Mouse (Mus musculus) heart, embryonic 16.5 days (tissue): Measurements from ENCODE around the gene Atad5. TPM values are rescaled to one million over a fixed set of nuclear protein-coding genes. Genes with fewer than 3 reads are reported as not detected.

Experiments used
- ATAC-seq: fragments of 200-750 bp; cut with Nextera tagmentation; replicated peaks from 2 replicates; pipeline ENCODE4 v1.8.0; 2017; ENCODE audit warnings: moderate number of reproducible peaks; ENCODE audit not compliant: insufficient read depth, low FRiP score; ENCODE audit errors: extremely low read depth
- H3K27ac ChIP-seq: fragments of 300-500 bp; sonication (generic); 2 replicates; pipeline ENCODE4 v1.5.1; 2014; ENCODE audit warnings: mild to moderate bottlenecking, low read length, control low read depth, moderate library complexity
- H3K27me3 ChIP-seq: fragments of 300-500 bp; sonication (generic); 2 replicates; pipeline ENCODE4 v1.6.1; 2014; ENCODE audit warnings: low read length, mixed read lengths; ENCODE audit not compliant: control insufficient read depth, insufficient read depth
- H3K36me3 ChIP-seq: fragments of 300-500 bp; sonication (generic); 2 replicates; pipeline ENCODE4 v1.6.1; 2014; ENCODE audit not compliant: control insufficient read depth, insufficient read depth
- H3K4me1 ChIP-seq: fragments of 300-500 bp; sonication (generic); 2 replicates; pipeline ENCODE4 v1.6.1; 2014; ENCODE audit warnings: low read length, mixed read lengths; ENCODE audit not compliant: control insufficient read depth, insufficient read depth
- H3K4me2 ChIP-seq: fragments of 300-500 bp; sonication (generic); 2 replicates; pipeline ENCODE4 v1.6.1; 2014; ENCODE audit warnings: low read depth, mild to moderate bottlenecking, control low read depth, low read length
- H3K4me3 ChIP-seq: fragments of 300-500 bp; sonication (generic); 2 replicates; pipeline ENCODE4 v1.5.1; 2014; ENCODE audit warnings: mild to moderate bottlenecking, control low read depth, low read length
- H3K9ac ChIP-seq: fragments of 300-500 bp; sonication (generic); 2 replicates; pipeline ENCODE4 v1.6.1; 2014; ENCODE audit warnings: low read length, control low read depth
- H3K9me3 ChIP-seq: fragments of 300-500 bp; sonication (generic); replicated peaks from 2 replicates; pipeline ENCODE4 v1.6.1; 2016; ENCODE audit warnings: low read length; ENCODE audit not compliant: control insufficient read depth
- WGBS: fragments of 180-500 bp; shearing (Covaris S2); extraction: QIAGEN DNeasy Blood & Tissue Kit; methylation state at CpG from one replicate; pipeline ENCODE4 v1.1.7; 2014; 5-methylcytosine and 5-hydroxymethylcytosine counted together
- polyA plus RNA-seq: library from polyadenylated mRNA; unstranded; fragments of >200 nt; fragmentation: Nextera tagmentation; extraction: Ambion mirVana; gene quantifications from 2 replicates; pipeline ENCODE4 v1.2.1, GENCODE M21; 2015

The Atad5 gene
- 4.6 and 5.0 TPM in 2 replicates for polyA plus RNA-seq

- Histone ChIP-seq H3K4me3 (peak within 1 kb of the TSS; percentile 86), H3K4me2 (peak within 1 kb of the TSS; percentile 87), H3K9me3 (no peaks in the 10 kb centered on the region), H3K4me1 (peaks cover 9% of the 10 kb centered on the region), H3K27ac (peak within 1 kb of the TSS; percentile 33), H3K36me3 (no peaks in the 10 kb centered on the region), H3K9ac (peak within 1 kb of the TSS; percentile 91), H3K27me3 (no peaks in the 10 kb centered on the region)
- WGBS = 3% methylated on average over 57 of the region's 57 CpGs
- peak; percentile 74 for ATAC-seq
Measured at GRCm38 (mm10) chr11:80088917-80089816, at the start of gene Atad5. Gene Atad5, plus strand, starts transcription at chr11:80089400.

GRCm38 (mm10) chr11:80042615-80043418 lies 46.4 kb upstream of the Atad5 start:
- no peak for ATAC-seq
- Histone ChIP-seq H3K4me1 (no peaks in the 10 kb centered on the region), H3K27ac (no peak overlapping the region), H3K36me3 (peaks cover 3% of the 10 kb centered on the region; the same call in 1 of the 2 replicates), H3K9me3 (no peaks in the 10 kb centered on the region), H3K4me2 (no peak overlapping the region), H3K9ac (no peak overlapping the region), H3K27me3 (no peaks in the 10 kb centered on the region), H3K4me3 (no peak overlapping the region)
- 60% methylated on average over 10 of the region's 10 CpGs for WGBS

GRCm38 (mm10) chr11:80043419-80043817 lies 45.8 kb upstream of the Atad5 start:
- peaks cover 5% of the 10 kb centered on the region; the same call in 1 of the 2 replicates for H3K36me3 ChIP-seq
- no peak overlapping the region for H3K27ac ChIP-seq
- ATAC-seq = no peak
- no peaks in the 10 kb centered on the region for H3K27me3 ChIP-seq
- no peak overlapping the region for H3K9ac ChIP-seq
- H3K9me3 ChIP-seq = no peaks in the 10 kb centered on the region
- no peak overlapping the region for H3K4me2 ChIP-seq
- no peak overlapping the region for H3K4me3 ChIP-seq
- 87% methylated on average over 8 of the region's 8 CpGs for WGBS
- no peaks in the 10 kb centered on the region for H3K4me1 ChIP-seq

- peaks cover 5% of the 10 kb centered on the region; the same call in 1 of the 2 replicates for H3K36me3 ChIP-seq
- no peak overlapping the region for H3K4me2 ChIP-seq
- H3K4me1 ChIP-seq = peaks cover 14% of the 10 kb centered on the region
- H3K27me3 ChIP-seq = no peaks in the 10 kb centered on the region
- H3K4me3 ChIP-seq = no peak overlapping the region
- H3K27ac ChIP-seq = peak overlapping the region; percentile 52
- H3K9ac ChIP-seq = no peak overlapping the region
- 48% methylated on average over 7 of the region's 7 CpGs for WGBS
- ATAC-seq = no peak; the same call in 1 of the 2 replicates
- no peaks in the 10 kb centered on the region for H3K9me3 ChIP-seq
Measured at GRCm38 (mm10) chr11:80046856-80047255, 42.3 kb upstream of the Atad5 start.

GRCm38 (mm10) chr11:80050088-80050487 lies 39.1 kb upstream of the Atad5 start:
- no peak overlapping the region for H3K4me3 ChIP-seq
- 21% methylated on average over 2 of the region's 2 CpGs for WGBS
- peak overlapping the region; percentile 87 for H3K27ac ChIP-seq
- H3K27me3 ChIP-seq = no peaks in the 10 kb centered on the region
- no peaks in the 10 kb centered on the region for H3K9me3 ChIP-seq
- peak overlapping the region; percentile 13; the same call in 1 of the 2 replicates for H3K9ac ChIP-seq
- peaks cover 7% of the 10 kb centered on the region; the same call in 1 of the 2 replicates for H3K36me3 ChIP-seq
- H3K4me2 ChIP-seq = 0 out of 2 replicates have a peak overlapping the region, but pooled peaks have one; percentile 25
- peaks cover 25% of the 10 kb centered on the region for H3K4me1 ChIP-seq
- ATAC-seq = peak; percentile 93

- H3K27me3 ChIP-seq = no peaks in the 10 kb centered on the region
- no peak overlapping the region for H3K4me3 ChIP-seq
- peaks cover 32% of the 10 kb centered on the region for H3K4me1 ChIP-seq
- H3K9me3 ChIP-seq = no peaks in the 10 kb centered on the region
- 84% methylated on average over 7 of the region's 7 CpGs for whole genome bisulfite sequencing
- no peak for ATAC-seq
- peaks cover 20% of the 10 kb centered on the region; the same call in 1 of the 2 replicates for H3K36me3 ChIP-seq
- no peak overlapping the region for H3K9ac ChIP-seq
- H3K27ac ChIP-seq = no peak overlapping the region
- no peak overlapping the region for H3K4me2 ChIP-seq
Measured at GRCm38 (mm10) chr11:80052456-80052855, 36.7 kb upstream of the Atad5 start.

- Histone ChIP-seq H3K4me2 (no peak overlapping the region), H3K27me3 (no peaks in the 10 kb centered on the region), H3K36me3 (peaks cover 23% of the 10 kb centered on the region; the same call in 1 of the 2 replicates), H3K9ac (no peak overlapping the region), H3K4me3 (no peak overlapping the region), H3K27ac (no peak overlapping the region; the same call in 1 of the 2 replicates), H3K9me3 (no peaks in the 10 kb centered on the region), H3K4me1 (peaks cover 32% of the 10 kb centered on the region)
- no peak for ATAC-seq
- 72% methylated on average over 5 of the region's 5 CpGs for WGBS
Measured at GRCm38 (mm10) chr11:80053171-80053570, 36.0 kb upstream of the Atad5 start.

- Histone ChIP-seq H3K27me3 (no peaks in the 10 kb centered on the region), H3K9ac (no peak overlapping the region), H3K9me3 (no peaks in the 10 kb centered on the region), H3K4me2 (no peak overlapping the region), H3K27ac (no peak overlapping the region), H3K4me1 (peaks cover 28% of the 10 kb centered on the region), H3K4me3 (no peak overlapping the region), H3K36me3 (peaks cover 29% of the 10 kb centered on the region; the same call in 1 of the 2 replicates)
- 34% methylated on average over 4 of the region's 4 CpGs for WGBS
- ATAC-seq = no peak
Measured at GRCm38 (mm10) chr11:80054659-80055058, 34.5 kb upstream of the Atad5 start.
